Mouse (Mus musculus) hindbrain, embryonic 12.5 days (tissue): ENCODE results near the gene Ubac2. TPM values are rescaled to one million over a fixed set of nuclear protein-coding genes. Genes with fewer than 3 reads are reported as not detected.

Experiments used
- ATAC-seq: fragments of 200-750 bp; cut with Nextera tagmentation; 2 replicates; pipeline ENCODE4 v1.8.0; 2017; ENCODE audit warnings: moderate TSS enrichment; ENCODE audit not compliant: low FRiP score
- H3K27ac ChIP-seq: fragments of 300-500 bp; sonication (generic); 2 replicates; pipeline ENCODE4 v1.5.1; 2016; ENCODE audit warnings: mild to moderate bottlenecking
- H3K27me3 ChIP-seq: fragments of 300-500 bp; sonication (generic); 2 replicates; pipeline ENCODE4 v1.6.1; 2016; ENCODE audit warnings: mild to moderate bottlenecking
- H3K36me3 ChIP-seq: fragments of 300-500 bp; sonication (generic); 2 replicates; pipeline ENCODE4 v1.6.1; 2016; ENCODE audit warnings: mild to moderate bottlenecking
- H3K4me1 ChIP-seq: fragments of 300-500 bp; sonication (generic); 2 replicates; pipeline ENCODE4 v1.6.1; 2016
- H3K4me2 ChIP-seq: fragments of 300-500 bp; sonication (generic); replicated peaks from 2 replicates; pipeline ENCODE4 v1.6.1; 2016; ENCODE audit warnings: mild to moderate bottlenecking
- H3K4me3 ChIP-seq: fragments of 300-500 bp; sonication (generic); 2 replicates; pipeline ENCODE4 v1.5.1; 2016; ENCODE audit warnings: mild to moderate bottlenecking
- H3K9ac ChIP-seq: fragments of 300-500 bp; sonication (generic); 2 replicates; pipeline ENCODE4 v1.6.1; 2016; ENCODE audit warnings: mild to moderate bottlenecking, moderate library complexity
- H3K9me3 ChIP-seq: fragments of 300-500 bp; sonication (generic); replicated peaks from 2 replicates; pipeline ENCODE4 v1.6.1; 2016; ENCODE audit warnings: mild to moderate bottlenecking
- WGBS: fragments of 180-500 bp; shearing (Covaris S2); methylation state at CpG from one replicate; pipeline ENCODE4 v1.1.7; 2016; 5-methylcytosine and 5-hydroxymethylcytosine counted together
- polyA plus RNA-seq: library from polyadenylated mRNA; unstranded; fragments of >200 nt; fragmentation: Nextera tagmentation; extraction: Ambion mirVana; gene quantifications from 2 replicates; pipeline ENCODE4 v1.2.1, GENCODE M21; 2016

Ubac2 gene
- polyA plus RNA-seq, 1 experiment from 2014 or later: 60.0 TPM

DNA sequence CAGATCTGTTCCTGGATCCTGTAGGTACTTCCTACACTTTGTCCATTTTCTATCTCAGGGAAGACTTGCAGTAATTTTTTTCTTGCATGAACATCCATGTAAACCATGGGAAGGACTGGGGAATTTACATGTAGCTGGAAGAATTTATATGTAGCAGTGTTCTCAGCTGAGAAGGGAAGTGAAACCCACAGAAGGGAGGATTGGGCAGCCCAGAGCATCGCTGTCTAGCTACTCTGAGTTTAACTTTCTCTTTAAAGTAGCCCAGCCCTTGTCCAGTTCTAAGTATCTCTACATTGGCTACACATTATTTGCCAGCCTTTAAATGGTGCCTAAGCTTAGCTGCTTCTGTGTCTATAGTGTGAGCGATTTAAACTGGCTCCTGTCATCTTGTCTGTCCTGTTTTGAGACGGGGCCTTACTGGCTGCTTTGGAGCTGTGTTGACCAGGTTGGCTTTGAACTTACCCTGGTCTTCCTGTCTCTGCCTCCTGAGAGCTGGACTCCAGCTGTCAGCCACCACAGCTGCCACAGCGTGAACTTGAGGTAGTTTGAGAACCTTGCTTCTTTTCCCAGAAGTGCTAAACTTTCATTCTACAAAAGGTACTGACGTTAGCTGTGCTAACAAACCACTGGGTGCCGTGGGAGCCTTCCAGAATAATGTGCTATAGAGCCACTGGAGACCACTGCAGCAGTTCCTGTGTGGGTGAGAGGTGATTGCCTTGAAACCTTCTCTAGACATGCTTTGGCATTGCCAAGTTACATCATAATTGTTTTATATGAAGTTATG is 38.1 kb downstream of the Ubac2 start:
- no peak overlapping the region for H3K4me2 ChIP-seq
- 85% methylated on average over 6 of the region's 6 CpGs for WGBS
- no peaks in the 10 kb centered on the region for H3K4me1 ChIP-seq
- H3K4me3 ChIP-seq: no peak overlapping the region
- H3K9me3 ChIP-seq: no peaks in the 10 kb centered on the region
- H3K36me3 ChIP-seq: peaks cover 38% of the 10 kb centered on the region
- no peak for ATAC-seq
- H3K9ac ChIP-seq: no peak overlapping the region
- no peak overlapping the region for H3K27ac ChIP-seq
- H3K27me3 ChIP-seq: no peaks in the 10 kb centered on the region

DNA sequence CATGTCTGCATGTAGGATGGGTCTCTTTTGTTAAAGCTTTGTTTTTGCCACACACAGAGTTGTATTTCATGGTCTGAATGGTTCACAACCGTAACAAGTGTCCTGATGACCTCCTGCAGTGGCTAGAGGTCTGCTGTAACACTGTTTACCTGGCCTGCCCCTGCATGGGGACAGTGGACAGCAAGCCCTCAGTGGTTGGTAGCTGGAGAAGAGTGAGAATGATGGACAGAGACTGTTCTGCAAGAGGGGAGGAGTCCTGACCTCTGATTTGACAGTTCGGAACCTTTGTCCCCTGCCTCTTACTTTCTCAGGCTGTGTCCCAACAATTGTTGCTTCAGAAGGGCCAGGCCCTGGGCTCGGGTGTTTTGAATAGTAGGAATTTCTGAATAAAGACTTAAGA is 39.8 kb downstream of the Ubac2 start:
- H3K9me3 ChIP-seq: no peaks in the 10 kb centered on the region
- no peak overlapping the region for H3K4me3 ChIP-seq
- ATAC-seq: no peak
- no peak overlapping the region for H3K9ac ChIP-seq
- H3K27ac ChIP-seq: no peak overlapping the region
- WGBS: 57% methylated on average over 3 of the region's 3 CpGs
- no peaks in the 10 kb centered on the region for H3K27me3 ChIP-seq
- no peak overlapping the region for H3K4me2 ChIP-seq
- peaks cover 24% of the 10 kb centered on the region for H3K36me3 ChIP-seq
- no peaks in the 10 kb centered on the region for H3K4me1 ChIP-seq

DNA sequence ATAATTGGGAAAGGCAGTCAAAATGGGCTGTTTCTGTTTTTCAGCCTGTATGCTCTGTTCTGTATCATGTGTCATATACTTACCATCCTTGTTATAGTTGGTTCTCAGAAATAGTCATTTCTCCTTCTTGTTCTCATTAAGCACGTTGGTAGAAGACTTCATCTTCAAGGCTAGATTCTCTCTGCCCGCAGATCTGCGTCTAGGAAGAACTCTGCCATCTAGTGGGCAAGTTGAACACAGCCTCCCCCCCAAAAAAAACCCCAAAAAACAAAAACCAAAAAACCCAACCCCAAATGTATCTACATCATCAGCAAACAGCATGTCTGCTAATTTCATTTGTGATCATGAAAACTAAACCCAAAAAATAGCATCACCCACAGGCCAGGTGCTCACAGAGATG is 41.3 kb downstream of the Ubac2 start:
- ATAC-seq: no peak
- Histone ChIP-seq H3K27ac (no peak overlapping the region), H3K4me3 (no peak overlapping the region), H3K9me3 (no peaks in the 10 kb centered on the region), H3K4me2 (no peak overlapping the region), H3K27me3 (no peaks in the 10 kb centered on the region), H3K4me1 (no peaks in the 10 kb centered on the region), H3K9ac (no peak overlapping the region), H3K36me3 (peaks cover 24% of the 10 kb centered on the region)
- WGBS: 43% methylated on average over 3 of the region's 3 CpGs

DNA sequence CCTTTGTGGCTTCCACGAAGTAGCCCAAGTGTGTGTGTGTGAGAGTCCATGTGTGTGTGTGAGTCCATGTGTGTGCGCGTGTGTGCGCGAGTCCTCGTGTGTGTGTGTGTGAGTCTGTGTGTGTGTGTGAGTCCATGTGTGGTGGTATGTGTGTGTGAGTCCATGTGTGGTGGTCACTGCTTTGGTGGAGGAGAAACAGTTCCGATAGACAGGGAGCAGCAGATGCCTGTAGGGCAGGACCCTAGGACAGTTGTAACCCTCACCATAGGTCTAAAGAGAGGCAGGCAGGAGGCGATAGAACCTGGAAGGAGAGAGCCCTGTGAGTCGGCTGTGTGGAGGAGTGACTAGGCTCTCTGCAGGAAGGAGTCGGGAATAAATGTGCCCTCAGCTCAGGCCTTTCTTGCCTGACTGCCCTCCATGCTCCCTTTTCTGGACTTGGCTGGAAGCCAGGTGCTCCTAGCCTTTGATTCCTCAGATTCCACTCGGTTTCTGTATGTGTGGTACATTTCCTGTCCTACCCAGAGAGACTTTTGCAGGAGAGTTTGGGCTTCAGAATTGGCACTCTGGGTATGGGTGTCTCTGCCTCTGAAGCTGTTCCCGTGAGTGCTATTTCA is 42.2 kb downstream of the Ubac2 start:
- H3K36me3 ChIP-seq: peaks cover 23% of the 10 kb centered on the region
- ATAC-seq: no peak
- no peaks in the 10 kb centered on the region for H3K9me3 ChIP-seq
- 79% methylated on average over 12 of the region's 12 CpGs for WGBS
- H3K27ac ChIP-seq: peak overlapping the region; percentile 30; the same call in 1 of the 2 replicates
- H3K4me3 ChIP-seq: no peak overlapping the region
- H3K4me1 ChIP-seq: no peaks in the 10 kb centered on the region
- no peaks in the 10 kb centered on the region for H3K27me3 ChIP-seq
- no peak overlapping the region for H3K4me2 ChIP-seq
- H3K9ac ChIP-seq: no peak overlapping the region

- Histone ChIP-seq H3K36me3 (peaks cover 13% of the 10 kb centered on the region; the same call in 1 of the 2 replicates), H3K9ac (no peak overlapping the region), H3K4me2 (no peak overlapping the region), H3K4me1 (no peaks in the 10 kb centered on the region), H3K27ac (no peak overlapping the region), H3K4me3 (no peak overlapping the region), H3K27me3 (no peaks in the 10 kb centered on the region), H3K9me3 (no peaks in the 10 kb centered on the region)
- 98% methylated on average over 4 of the region's 4 CpGs for WGBS
- no peak for ATAC-seq
These were observed 43.6 kb downstream of the Ubac2 start for GRCm38 (mm10) chr14:121922016-121922415.

DNA sequence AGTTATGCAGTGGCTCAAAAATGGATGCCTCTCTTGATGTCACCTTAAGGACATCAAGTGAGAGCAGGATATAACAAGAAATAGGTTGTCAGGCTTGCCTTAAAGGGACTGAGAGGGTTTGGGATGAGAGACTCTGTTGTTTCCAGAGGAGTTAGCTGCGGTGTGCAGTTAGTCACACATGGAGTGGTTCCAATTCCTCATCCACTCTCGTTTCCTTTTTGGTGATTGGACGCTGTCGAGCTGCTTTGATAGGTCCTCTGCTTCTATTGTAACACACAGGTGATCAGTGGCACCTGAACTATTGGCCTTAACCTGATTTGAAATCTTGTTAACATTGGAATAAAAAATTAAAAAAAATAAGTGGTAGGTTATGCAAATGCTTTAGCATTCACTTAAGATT is 44.3 kb downstream of the Ubac2 start:
- Histone ChIP-seq H3K4me2 (no peak overlapping the region), H3K4me1 (no peaks in the 10 kb centered on the region), H3K4me3 (no peak overlapping the region), H3K27me3 (no peaks in the 10 kb centered on the region), H3K36me3 (0 out of 2 replicates have a peak, but pooled peaks cover 6% of the 10 kb centered on the region), H3K9ac (no peak overlapping the region), H3K27ac (no peak overlapping the region), H3K9me3 (no peaks in the 10 kb centered on the region)
- 84% methylated on average over 4 of the region's 4 CpGs for WGBS
- no peak for ATAC-seq

DNA sequence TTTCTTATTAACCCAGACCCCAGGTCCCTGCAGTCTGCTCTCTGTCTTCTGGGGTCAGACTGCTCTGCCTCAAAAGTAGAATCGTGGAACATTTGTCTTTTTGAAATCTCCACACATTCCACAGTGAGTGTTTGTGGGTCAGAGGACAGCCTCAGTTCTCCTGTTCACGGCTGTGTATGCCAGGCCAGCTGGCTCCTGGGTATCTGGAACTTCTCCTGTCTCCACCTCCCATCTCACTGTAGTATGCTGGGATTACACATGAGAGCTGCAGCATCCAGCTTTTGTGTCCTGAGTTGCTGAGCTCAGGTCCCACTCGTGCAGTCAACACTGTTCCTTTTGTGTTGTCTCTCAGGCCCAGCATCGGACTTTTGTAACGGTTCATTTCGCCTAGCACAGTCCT is 46.5 kb downstream of the Ubac2 start:
- no peak overlapping the region for H3K4me2 ChIP-seq
- no peaks in the 10 kb centered on the region for H3K4me1 ChIP-seq
- no peaks in the 10 kb centered on the region for H3K27me3 ChIP-seq
- ATAC-seq: no peak
- H3K36me3 ChIP-seq: 0 out of 2 replicates have a peak, but pooled peaks cover 5% of the 10 kb centered on the region
- no peak overlapping the region for H3K4me3 ChIP-seq
- no peaks in the 10 kb centered on the region for H3K9me3 ChIP-seq
- no peak overlapping the region for H3K27ac ChIP-seq
- H3K9ac ChIP-seq: no peak overlapping the region
- 84% methylated on average over 6 of the region's 6 CpGs for WGBS

GRCm38 (mm10) chr14:121926901-121927300 is 48.5 kb downstream of the Ubac2 start:
- no peak for ATAC-seq
- H3K9ac ChIP-seq: no peak overlapping the region
- peaks cover 4% of the 10 kb centered on the region; the same call in 1 of the 2 replicates for H3K4me1 ChIP-seq
- H3K36me3 ChIP-seq: no peaks in the 10 kb centered on the region
- H3K27ac ChIP-seq: no peak overlapping the region
- H3K27me3 ChIP-seq: no peaks in the 10 kb centered on the region
- WGBS: 84% methylated on average over 6 of the region's 6 CpGs
- no peak overlapping the region for H3K4me3 ChIP-seq
- H3K9me3 ChIP-seq: no peaks in the 10 kb centered on the region
- no peak overlapping the region for H3K4me2 ChIP-seq

- WGBS: 91% methylated on average over 8 of the region's 8 CpGs
- no peaks in the 10 kb centered on the region for H3K9me3 ChIP-seq
- no peaks in the 10 kb centered on the region for H3K36me3 ChIP-seq
- no peak overlapping the region for H3K27ac ChIP-seq
- no peak overlapping the region for H3K4me2 ChIP-seq
- H3K9ac ChIP-seq: no peak overlapping the region
- ATAC-seq: no peak
- peaks cover 5% of the 10 kb centered on the region; the same call in 1 of the 2 replicates for H3K4me1 ChIP-seq
- H3K4me3 ChIP-seq: no peak overlapping the region
- no peaks in the 10 kb centered on the region for H3K27me3 ChIP-seq
These were observed 49.0 kb downstream of the Ubac2 start for GRCm38 (mm10) chr14:121927451-121927850.

DNA sequence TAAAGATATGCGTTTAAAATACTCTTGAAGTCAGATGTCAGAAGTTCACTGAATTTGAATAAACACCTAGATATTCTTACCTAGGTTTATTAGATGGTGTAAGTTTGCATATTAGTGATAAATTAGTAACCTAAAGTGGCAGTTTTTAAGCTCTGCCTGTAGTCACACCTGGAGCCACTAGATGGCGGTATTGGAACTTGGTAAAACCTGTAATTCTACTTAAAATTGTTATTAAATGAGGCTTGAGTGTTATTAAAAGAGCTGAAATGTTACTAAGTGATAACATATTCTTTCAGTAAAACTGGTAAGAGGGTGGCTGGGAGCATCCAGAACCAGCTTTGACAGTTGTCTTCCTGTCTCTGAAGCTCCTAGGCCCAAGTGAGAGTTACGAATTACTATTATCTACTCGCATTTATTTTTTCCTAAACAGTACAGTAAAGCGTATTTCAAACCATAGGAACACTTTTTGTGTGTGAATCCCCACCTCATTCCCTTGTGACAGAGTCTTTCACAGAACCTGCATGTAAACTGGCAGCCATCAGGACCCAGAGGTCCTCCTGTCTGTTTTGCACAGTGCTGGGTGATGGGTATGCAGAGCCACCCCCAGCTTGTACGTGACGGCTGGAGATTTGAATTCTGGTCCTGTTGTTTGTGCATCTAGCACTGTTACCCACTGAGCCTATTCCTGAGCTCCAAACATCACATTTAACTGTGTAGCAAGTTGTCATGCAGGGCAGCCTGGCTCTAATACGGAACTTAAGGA is 50.1 kb downstream of the Ubac2 start:
- Histone ChIP-seq H3K36me3 (no peaks in the 10 kb centered on the region), H3K9ac (no peak overlapping the region), H3K9me3 (no peaks in the 10 kb centered on the region), H3K4me2 (no peak overlapping the region), H3K4me1 (peaks cover 5% of the 10 kb centered on the region; the same call in 1 of the 2 replicates), H3K4me3 (no peak overlapping the region), H3K27me3 (no peaks in the 10 kb centered on the region), H3K27ac (no peak overlapping the region)
- 66% methylated on average over 8 of the region's 8 CpGs for WGBS
- ATAC-seq: no peak

- ATAC-seq: no peak
- peaks cover 5% of the 10 kb centered on the region; the same call in 1 of the 2 replicates for H3K4me1 ChIP-seq
- H3K4me3 ChIP-seq: no peak overlapping the region
- H3K9me3 ChIP-seq: no peaks in the 10 kb centered on the region
- H3K36me3 ChIP-seq: peaks cover 8% of the 10 kb centered on the region
- H3K4me2 ChIP-seq: no peak overlapping the region
- no peak overlapping the region for H3K9ac ChIP-seq
- H3K27me3 ChIP-seq: no peaks in the 10 kb centered on the region
- H3K27ac ChIP-seq: no peak overlapping the region
- 90% methylated on average over 12 of the region's 12 CpGs for WGBS
These were observed 51.0 kb downstream of the Ubac2 start for GRCm38 (mm10) chr14:121929243-121929951.
